Mouse (Mus musculus) forebrain, embryonic 13.5 days (tissue): ENCODE data around the gene Tlx1. TPM values are rescaled to one million over a fixed set of nuclear protein-coding genes. Genes with fewer than 3 reads are reported as not detected.
A peak's percentile ranks its signal among the peaks of the same experiment; 100 is the strongest.

Experiments
- ATAC-seq: fragments of 200-750 bp; cut with Nextera tagmentation; 2 replicates; pipeline ENCODE4 v1.8.0; 2017
- H3K27ac ChIP-seq: fragments of 300-500 bp; sonication (generic); 2 replicates; pipeline ENCODE4 v1.5.1; 2015; ENCODE audit warnings: inconsistent platforms, mild to moderate bottlenecking, moderate library complexity
- H3K27me3 ChIP-seq: fragments of 300-500 bp; sonication (generic); 2 replicates; pipeline ENCODE4 v1.6.1; 2015; ENCODE audit warnings: mild to moderate bottlenecking, inconsistent platforms
- H3K36me3 ChIP-seq: fragments of 300-500 bp; sonication (generic); 2 replicates; pipeline ENCODE4 v1.6.1; 2015; ENCODE audit warnings: mild to moderate bottlenecking, inconsistent platforms; ENCODE audit not compliant: poor library complexity, severe bottlenecking
- H3K4me1 ChIP-seq: fragments of 300-500 bp; sonication (generic); 2 replicates; pipeline ENCODE4 v1.6.1; 2015; ENCODE audit warnings: inconsistent platforms
- H3K4me2 ChIP-seq: fragments of 300-500 bp; sonication (generic); 2 replicates; pipeline ENCODE4 v1.6.1; 2015; ENCODE audit warnings: inconsistent platforms, mild to moderate bottlenecking, moderate library complexity
- H3K4me3 ChIP-seq: fragments of 300-500 bp; sonication (generic); 2 replicates; pipeline ENCODE4 v1.5.1; 2015; ENCODE audit warnings: mild to moderate bottlenecking, inconsistent platforms
- H3K9ac ChIP-seq: fragments of 300-500 bp; sonication (generic); 2 replicates; pipeline ENCODE4 v1.6.1; 2015; ENCODE audit warnings: mild to moderate bottlenecking, inconsistent platforms
- H3K9me3 ChIP-seq: fragments of 300-500 bp; sonication (generic); replicated peaks from 2 replicates; pipeline ENCODE4 v1.6.1; 2016; ENCODE audit warnings: inconsistent platforms
- WGBS: fragments of 180-500 bp; shearing (Covaris S2); methylation state at CpG from one replicate; pipeline ENCODE4 v1.1.7; 2015; 5-methylcytosine and 5-hydroxymethylcytosine counted together
- polyA plus RNA-seq: library from polyadenylated mRNA; unstranded; fragments of >200 nt; fragmentation: Nextera tagmentation; extraction: Ambion mirVana; gene quantifications from 2 replicates; pipeline ENCODE4 v1.2.1, GENCODE M21; 2015

The Tlx1 gene
- polyA plus RNA-seq: 0.14 TPM in 1 of 2 replicates, not detected in the other

- Histone ChIP-seq H3K4me2 (peak within 1 kb of the TSS; percentile 42), H3K9ac (no peak within 1 kb of the TSS), H3K27me3 (peaks cover 99% of the 10 kb centered on the region), H3K4me1 (peaks cover 8% of the 10 kb centered on the region), H3K4me3 (peak within 1 kb of the TSS; percentile 16), H3K9me3 (no peaks in the 10 kb centered on the region), H3K27ac (no peak within 1 kb of the TSS), H3K36me3 (no peaks in the 10 kb centered on the region)
- under 1% methylated on average over 61 of the region's 61 CpGs for WGBS
- no peak for ATAC-seq
Observed at GRCm38 (mm10) chr19:45150490-45151181, at the start of gene Tlx1. Tlx1 (plus strand) TSS chr19:45150680.

- peaks cover 11% of the 10 kb centered on the region; the same call in 1 of the 2 replicates for H3K4me1 ChIP-seq
- no peaks in the 10 kb centered on the region for H3K36me3 ChIP-seq
- H3K9me3 ChIP-seq: no peaks in the 10 kb centered on the region
- H3K9ac ChIP-seq: no peak overlapping the region
- no peak overlapping the region for H3K4me3 ChIP-seq
- WGBS: 52% methylated on average over 1 of the region's 1 CpGs
- H3K27ac ChIP-seq: no peak overlapping the region
- peaks cover 9% of the 10 kb centered on the region; the same call in 1 of the 2 replicates for H3K27me3 ChIP-seq
- H3K4me2 ChIP-seq: no peak overlapping the region
- no peak for ATAC-seq
Observed at GRCm38 (mm10) chr19:45105591-45105990, 44.9 kb upstream of the Tlx1 start.

GRCm38 (mm10) chr19:45106689-45107088 is 43.8 kb upstream of the Tlx1 start:
- Histone ChIP-seq H3K36me3 (no peaks in the 10 kb centered on the region), H3K4me3 (no peak overlapping the region), H3K27ac (no peak overlapping the region), H3K9me3 (no peaks in the 10 kb centered on the region), H3K9ac (no peak overlapping the region), H3K4me1 (peaks cover 11% of the 10 kb centered on the region; the same call in 1 of the 2 replicates), H3K27me3 (peaks cover 9% of the 10 kb centered on the region; the same call in 1 of the 2 replicates), H3K4me2 (no peak overlapping the region)
- WGBS: 56% methylated on average over 6 of the region's 6 CpGs
- ATAC-seq: no peak

- peaks cover 19% of the 10 kb centered on the region for H3K27me3 ChIP-seq
- H3K4me2 ChIP-seq: no peak overlapping the region
Observed at GRCm38 (mm10) chr19:45110681-45111080, 39.8 kb upstream of the Tlx1 start.

GRCm38 (mm10) chr19:45112444-45112843 is 38.0 kb upstream of the Tlx1 start:
- Histone ChIP-seq H3K4me3 (no peak overlapping the region), H3K9me3 (no peaks in the 10 kb centered on the region), H3K9ac (no peak overlapping the region), H3K4me1 (peaks cover 8% of the 10 kb centered on the region; the same call in 1 of the 2 replicates), H3K4me2 (no peak overlapping the region), H3K36me3 (no peaks in the 10 kb centered on the region), H3K27me3 (peaks cover 23% of the 10 kb centered on the region), H3K27ac (no peak overlapping the region)
- WGBS: 87% methylated on average over 6 of the region's 6 CpGs
- ATAC-seq: no peak

More at GRCm38 (mm10) chr19:45110681-45111080, 39.8 kb upstream of the Tlx1 start:
- ATAC-seq: no peak
- Histone ChIP-seq H3K4me1 (peaks cover 8% of the 10 kb centered on the region; the same call in 1 of the 2 replicates), H3K9ac (no peak overlapping the region), H3K27ac (no peak overlapping the region), H3K36me3 (no peaks in the 10 kb centered on the region), H3K9me3 (no peaks in the 10 kb centered on the region), H3K4me3 (no peak overlapping the region)
- WGBS: 82% methylated on average over 8 of the region's 8 CpGs

GRCm38 (mm10) chr19:45113791-45114460 is 36.6 kb upstream of the Tlx1 start:
- Histone ChIP-seq H3K9ac (no peak overlapping the region; the same call in 1 of the 2 replicates), H3K9me3 (no peaks in the 10 kb centered on the region), H3K36me3 (no peaks in the 10 kb centered on the region), H3K27me3 (peaks cover 25% of the 10 kb centered on the region), H3K4me2 (no peak overlapping the region), H3K4me3 (no peak overlapping the region), H3K27ac (no peak overlapping the region), H3K4me1 (peaks cover 8% of the 10 kb centered on the region; the same call in 1 of the 2 replicates)
- 3% methylated on average over 18 of the region's 18 CpGs for WGBS
- no peak for ATAC-seq

- no peak overlapping the region for H3K4me3 ChIP-seq
- no peak overlapping the region for H3K27ac ChIP-seq
- ATAC-seq: no peak
- 31% methylated on average over 2 of the region's 3 CpGs for WGBS
- H3K27me3 ChIP-seq: peaks cover 31% of the 10 kb centered on the region
- no peaks in the 10 kb centered on the region for H3K9me3 ChIP-seq
- no peak overlapping the region for H3K9ac ChIP-seq
- no peak overlapping the region for H3K4me2 ChIP-seq
- H3K4me1 ChIP-seq: peaks cover 8% of the 10 kb centered on the region; the same call in 1 of the 2 replicates
- no peaks in the 10 kb centered on the region for H3K36me3 ChIP-seq
Observed at GRCm38 (mm10) chr19:45114772-45115171, 35.7 kb upstream of the Tlx1 start.

GRCm38 (mm10) chr19:45116798-45117197 is 33.7 kb upstream of the Tlx1 start:
- no peak for ATAC-seq
- no peak overlapping the region for H3K9ac ChIP-seq
- H3K9me3 ChIP-seq: no peaks in the 10 kb centered on the region
- peaks cover 33% of the 10 kb centered on the region for H3K27me3 ChIP-seq
- no peak overlapping the region for H3K27ac ChIP-seq
- no peaks in the 10 kb centered on the region for H3K36me3 ChIP-seq
- H3K4me1 ChIP-seq: peaks cover 8% of the 10 kb centered on the region; the same call in 1 of the 2 replicates
- H3K4me3 ChIP-seq: no peak overlapping the region
- H3K4me2 ChIP-seq: no peak overlapping the region
- 71% methylated on average over 1 of the region's 1 CpGs for WGBS

- Histone ChIP-seq H3K4me3 (no peak overlapping the region), H3K27me3 (peaks cover 70% of the 10 kb centered on the region), H3K9ac (no peak overlapping the region), H3K4me1 (no peaks in the 10 kb centered on the region), H3K27ac (no peak overlapping the region), H3K4me2 (no peak overlapping the region), H3K36me3 (no peaks in the 10 kb centered on the region), H3K9me3 (no peaks in the 10 kb centered on the region)
- WGBS: 15% methylated on average over 14 of the region's 14 CpGs
- no peak for ATAC-seq
Observed at GRCm38 (mm10) chr19:45131966-45132628, 18.4 kb upstream of the Tlx1 start.

GRCm38 (mm10) chr19:45142531-45142930 is 7.9 kb upstream of the Tlx1 start:
- no peak for ATAC-seq
- Histone ChIP-seq H3K27ac (no peak overlapping the region), H3K4me1 (peaks cover 9% of the 10 kb centered on the region), H3K4me3 (no peak overlapping the region), H3K4me2 (no peak overlapping the region), H3K27me3 (peaks cover 97% of the 10 kb centered on the region), H3K9me3 (no peaks in the 10 kb centered on the region), H3K9ac (no peak overlapping the region), H3K36me3 (no peaks in the 10 kb centered on the region)
- WGBS: 4% methylated on average over 3 of the region's 3 CpGs

GRCm38 (mm10) chr19:45143214-45143895 is 7.1 kb upstream of the Tlx1 start:
- peaks cover 100% of the 10 kb centered on the region for H3K27me3 ChIP-seq

More at GRCm38 (mm10) chr19:45143214-45143895, 7.1 kb upstream of the Tlx1 start:
- H3K9me3 ChIP-seq: no peaks in the 10 kb centered on the region
- peak overlapping the region; percentile 20 for H3K4me3 ChIP-seq
- H3K4me1 ChIP-seq: peaks cover 9% of the 10 kb centered on the region
- ATAC-seq: no peak
- H3K27ac ChIP-seq: no peak overlapping the region
- 1% methylated on average over 46 of the region's 46 CpGs for WGBS
- H3K4me2 ChIP-seq: peak overlapping the region; percentile 44
- H3K9ac ChIP-seq: no peak overlapping the region
- no peaks in the 10 kb centered on the region for H3K36me3 ChIP-seq
